Mouse (Mus musculus): ENCODE data around the gene Fbxw14. TPM values are rescaled to one million over a fixed set of nuclear protein-coding genes. Genes with fewer than 3 reads are reported as not detected.

Fbxw14 gene
- not detected in 2 replicates for polyA plus RNA-seq (2021; fragmentation: Nextera tagmentation)
- long read RNA-seq, experiment 1, result 0 reads
- long read RNA-seq, experiment 2, result 0 reads

DNA sequence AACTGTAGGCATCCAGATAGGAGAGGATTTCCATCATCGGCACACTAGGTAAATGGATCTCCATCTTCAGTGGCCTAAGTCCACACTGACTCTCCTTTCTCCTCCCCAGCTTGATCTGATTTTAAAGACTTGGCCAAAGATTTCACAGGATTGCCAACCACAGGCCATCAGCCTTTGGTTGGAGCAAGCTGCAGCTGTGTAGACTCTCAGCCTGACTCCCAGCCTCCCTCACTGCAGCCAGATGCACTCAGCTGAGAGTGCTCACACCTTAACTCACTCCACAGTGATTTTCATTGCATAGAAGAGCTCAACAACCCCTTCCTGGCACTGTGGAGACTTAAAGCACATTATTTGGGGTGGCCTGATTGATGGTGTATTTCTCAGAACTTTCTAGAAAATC lies at the start of gene Fbxw14:
Gene Fbxw14, minus strand, starts transcription at position 101 of the 400 bp plus-strand sequence.

DNA sequence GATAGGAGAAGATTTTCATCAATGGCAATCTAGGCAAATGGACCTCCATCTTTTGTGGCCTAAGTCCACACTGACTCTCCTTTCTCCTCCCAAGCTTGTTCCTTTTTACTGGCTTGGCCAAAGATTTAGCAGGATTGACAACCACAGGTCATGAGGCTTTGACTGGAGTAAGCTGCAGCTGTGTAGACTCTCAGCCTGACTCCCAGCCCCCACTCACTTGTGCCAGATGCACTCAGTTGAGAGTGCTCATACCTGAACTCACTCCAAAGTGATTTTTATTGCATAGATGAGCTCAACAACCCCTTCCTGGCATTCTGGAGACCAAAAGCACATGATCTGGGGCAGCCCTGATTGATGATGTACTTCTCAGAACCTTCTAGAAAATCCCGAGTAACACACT lies 52.8 kb downstream of the Fbxw14 start, which contains the start of gene Fbxw20:
Gene Fbxw20, minus strand, starts transcription at position 101 of the 400 bp plus-strand sequence.

Other genes starting within 250 kb of the Fbxw14 start
- 119 and 124 TPM in 2 replicates for gene Shisa5, start 249.1 kb downstream of the Fbxw14 start, polyA plus RNA-seq (2021; fragmentation: Nextera tagmentation)
- gene Trex1, start 227.9 kb downstream of the Fbxw14 start, polyA plus RNA-seq (2021; fragmentation: Nextera tagmentation), result 12.0 and 12.5 TPM in 2 replicates
- gene Atrip, start 213.6 kb downstream of the Fbxw14 start, polyA plus RNA-seq (2021; fragmentation: Nextera tagmentation), result 19.7 and 20.0 TPM in 2 replicates
- gene Ccdc51, start 205.2 kb downstream of the Fbxw14 start, polyA plus RNA-seq (2021; fragmentation: Nextera tagmentation), result 3.6 and 4.4 TPM in 2 replicates
- 619 and 702 TPM in 2 replicates for gene Tma7, start 205.1 kb downstream of the Fbxw14 start, polyA plus RNA-seq (2021; fragmentation: Nextera tagmentation)
- gene Plxnb1, start 192.3 kb downstream of the Fbxw14 start, polyA plus RNA-seq (2021; fragmentation: Nextera tagmentation), result 15.1 and 22.6 TPM in 2 replicates
- gene Fbxw21, start 125.6 kb downstream of the Fbxw14 start, polyA plus RNA-seq (2021; fragmentation: Nextera tagmentation), result not detected in 2 replicates
- 0.10 and 0.36 TPM in 2 replicates for gene Fbxw13, start 91.7 kb downstream of the Fbxw14 start, polyA plus RNA-seq (2021; fragmentation: Nextera tagmentation)
- not detected in 2 replicates for gene Fbxw20, start 52.9 kb downstream of the Fbxw14 start, polyA plus RNA-seq (2021; fragmentation: Nextera tagmentation)
- gene Fbxw28, start 52.0 kb upstream of the Fbxw14 start, polyA plus RNA-seq (2021; fragmentation: Nextera tagmentation), result not detected in 2 replicates
- gene Fbxw22, start 116.6 kb upstream of the Fbxw14 start, polyA plus RNA-seq (2021; fragmentation: Nextera tagmentation), result not detected in 2 replicates
- not detected in 2 replicates for gene Fbxw16, start 161.5 kb upstream of the Fbxw14 start, polyA plus RNA-seq (2021; fragmentation: Nextera tagmentation)
- not detected in 2 replicates for gene Fbxw19, start 208.2 kb upstream of the Fbxw14 start, polyA plus RNA-seq (2021; fragmentation: Nextera tagmentation)

All from layer of hippocampus, adult 6 months (tissue).